Mouse (Mus musculus) intestine, postnatal 0 days (tissue): ENCODE measurements around the gene Stx8. TPM values are rescaled to one million over a fixed set of nuclear protein-coding genes. Genes with fewer than 3 reads are reported as not detected.

ENCODE experiments used
- ATAC-seq: fragments of 200-750 bp; cut with Nextera tagmentation; 2 replicates; pipeline ENCODE4 v1.8.0; 2017; ENCODE audit warnings: mild to moderate bottlenecking, moderate TSS enrichment, moderate library complexity
- H3K27ac ChIP-seq: fragments of 300-500 bp; sonication (generic); 2 replicates; pipeline ENCODE4 v1.5.1; 2014; ENCODE audit warnings: mild to moderate bottlenecking, low read depth, low read length, moderate library complexity
- H3K27me3 ChIP-seq: fragments of 300-500 bp; sonication (generic); replicated peaks from 2 replicates; pipeline ENCODE4 v1.6.1; 2014; ENCODE audit warnings: low read length, mixed read lengths; ENCODE audit not compliant: control insufficient read depth, insufficient read depth
- H3K36me3 ChIP-seq: fragments of 300-500 bp; sonication (generic); 2 replicates; pipeline ENCODE4 v1.6.1; 2014; ENCODE audit warnings: mild to moderate bottlenecking, moderate library complexity; ENCODE audit not compliant: control insufficient read depth, insufficient read depth
- H3K4me1 ChIP-seq: fragments of 300-500 bp; sonication (generic); replicated peaks from 2 replicates; pipeline ENCODE4 v1.6.1; 2014; ENCODE audit warnings: antibody characterized with exemption, low read length, mixed read lengths; ENCODE audit not compliant: control insufficient read depth, insufficient read depth
- H3K4me2 ChIP-seq: fragments of 300-500 bp; sonication (generic); replicated peaks from 2 replicates; pipeline ENCODE4 v1.6.1; 2014; ENCODE audit warnings: low read depth, mild to moderate bottlenecking, moderate library complexity
- H3K4me3 ChIP-seq: fragments of 300-500 bp; sonication (generic); 2 replicates; pipeline ENCODE4 v1.5.1; 2014; ENCODE audit warnings: low read depth, low read length
- H3K9ac ChIP-seq: fragments of 300-500 bp; sonication (generic); 2 replicates; pipeline ENCODE4 v1.6.1; 2014; ENCODE audit warnings: mild to moderate bottlenecking, low read depth, low read length
- H3K9me3 ChIP-seq: fragments of 300-500 bp; sonication (generic); 2 replicates; pipeline ENCODE4 v1.6.1; 2016; ENCODE audit warnings: mixed run types; ENCODE audit not compliant: control insufficient read depth
- CTCF ChIP-seq: sonication (generic); IDR thresholded peaks from 2 replicates; pipeline ENCODE4 v1.5.1; 2016; ENCODE audit warnings: low read depth, mild to moderate bottlenecking, control low read depth, antibody characterized with exemption, moderate library complexity
- WGBS: fragments of 180-500 bp; shearing (Covaris S2); extraction: QIAGEN DNeasy Blood & Tissue Kit; methylation state at CpG from one replicate; pipeline ENCODE4 v1.1.7; 2014; 5-methylcytosine and 5-hydroxymethylcytosine counted together
- polyA plus RNA-seq: library from polyadenylated mRNA; unstranded; fragments of >200 nt; fragmentation: Nextera tagmentation; extraction: Ambion mirVana; gene quantifications from 2 replicates; pipeline ENCODE4 v1.2.1, GENCODE M21; 2015

Gene Stx8
- 79.1 and 82.0 TPM in 2 replicates for polyA plus RNA-seq

DNA sequence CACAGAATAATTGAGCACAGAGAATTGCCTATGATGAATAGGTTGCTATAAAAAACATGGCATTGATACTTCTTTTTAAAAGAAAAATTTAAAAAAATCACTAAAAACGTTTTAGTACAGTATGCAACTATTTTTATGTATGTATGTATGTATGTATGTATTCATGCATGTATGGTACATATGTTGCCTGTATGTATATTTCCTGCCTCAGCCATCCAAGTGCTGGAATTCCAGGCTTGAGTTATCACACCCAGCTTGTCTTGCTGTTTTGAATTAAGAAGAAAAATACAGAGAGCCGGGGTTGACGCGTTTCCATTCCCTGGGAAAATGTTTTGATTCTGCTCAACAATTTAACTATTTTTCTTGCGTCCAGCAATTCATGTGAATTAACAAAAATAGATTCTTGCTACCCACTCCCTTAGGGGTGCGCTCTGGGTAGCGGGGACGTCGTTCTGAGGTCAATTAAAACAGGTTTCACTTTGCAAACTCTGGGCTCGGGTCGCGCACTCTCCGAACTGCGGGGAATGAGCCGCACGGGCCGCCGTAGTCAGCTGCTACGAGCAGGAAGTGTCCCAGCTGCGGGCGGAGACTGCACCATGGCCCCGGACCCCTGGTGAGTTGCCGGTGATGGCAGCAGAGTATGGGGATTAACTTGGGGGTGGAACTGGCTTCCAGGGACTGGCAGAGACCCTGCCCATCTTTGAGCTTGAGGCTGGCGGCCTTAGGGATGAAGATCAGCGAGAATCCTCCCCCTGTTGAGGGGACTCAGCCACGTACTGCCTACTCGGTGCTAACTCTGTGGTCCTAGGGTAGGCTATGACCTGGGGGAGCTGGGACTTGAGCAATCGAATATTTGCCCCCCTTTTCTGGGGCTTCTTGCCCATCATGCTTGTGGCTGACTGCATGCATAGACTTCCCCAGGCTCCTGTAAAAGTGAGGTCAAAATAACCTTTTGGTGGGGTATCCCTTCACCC is at the start of gene Stx8:
Gene Stx8, plus strand, starts transcription at position 289 of the 974 bp plus-strand sequence.
- Histone ChIP-seq H3K4me3 (peak within 1 kb of the TSS; percentile 65), H3K27me3 (no peaks in the 10 kb centered on the region), H3K4me1 (0 out of 2 replicates have a peak, but pooled peaks cover 3% of the 10 kb centered on the region), H3K36me3 (peaks cover 12% of the 10 kb centered on the region), H3K27ac (peak within 1 kb of the TSS; percentile 21; the same call in 1 of the 2 replicates), H3K9me3 (no peaks in the 10 kb centered on the region), H3K9ac (peak within 1 kb of the TSS; percentile 60), H3K4me2 (peak within 1 kb of the TSS; percentile 68)
- WGBS = under 1% methylated on average over 28 of the region's 28 CpGs
- TF ChIP-seq CTCF = no peak
- peak; percentile 74 for ATAC-seq

DNA sequence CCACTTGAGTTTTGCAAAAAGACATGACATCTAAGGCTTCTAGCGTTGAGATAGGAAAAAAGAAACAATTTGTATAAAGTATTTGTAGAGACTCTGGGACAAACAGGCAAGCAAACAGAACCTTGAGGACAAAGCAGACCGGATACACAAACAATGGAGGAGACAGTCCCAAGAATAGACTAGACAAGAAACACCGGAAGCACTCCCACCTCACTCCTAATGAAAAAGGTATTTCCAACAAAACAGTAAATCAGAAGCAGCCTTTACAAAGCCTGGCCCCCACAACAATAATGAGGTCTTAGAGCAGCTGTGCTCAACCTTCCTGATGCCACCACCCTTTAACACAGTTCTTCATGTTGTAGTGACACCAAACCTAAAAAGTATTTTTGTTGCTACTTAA is 48.9 kb upstream of the Stx8 start:
- 78% methylated on average over 3 of the region's 3 CpGs for WGBS
- H3K9ac ChIP-seq = no peak overlapping the region

DNA sequence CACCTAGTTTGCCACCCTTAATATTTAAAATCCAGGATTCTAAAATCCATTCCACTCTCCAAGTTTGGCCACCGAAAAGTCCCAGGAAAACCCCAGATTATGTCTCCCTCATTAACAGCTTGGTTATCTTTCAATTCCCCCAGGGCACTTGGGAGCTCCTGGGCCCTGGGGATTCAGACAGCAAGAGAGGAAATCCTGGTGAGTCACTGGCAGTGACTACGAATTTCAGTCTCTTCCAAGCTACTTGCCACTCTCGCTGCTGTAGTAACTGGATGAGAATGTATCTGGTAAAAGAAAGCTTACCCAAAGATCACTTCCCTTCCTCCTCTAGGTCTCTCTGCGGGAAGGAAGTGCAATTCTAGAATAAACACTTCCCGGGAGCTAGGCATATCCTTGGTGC is 46.4 kb upstream of the Stx8 start:
- H3K4me3 ChIP-seq = no peak overlapping the region
- peak overlapping the region; percentile 99; the same call in 1 of the 2 replicates for H3K4me2 ChIP-seq
- H3K4me1 ChIP-seq = 0 out of 2 replicates have a peak, but pooled peaks cover 2% of the 10 kb centered on the region
- no peak overlapping the region for H3K27ac ChIP-seq
- H3K9ac ChIP-seq = no peak overlapping the region
- WGBS = 50% methylated on average over 5 of the region's 5 CpGs
- H3K27me3 ChIP-seq = no peaks in the 10 kb centered on the region
- H3K9me3 ChIP-seq = no peaks in the 10 kb centered on the region
- no peak for TF ChIP-seq CTCF
- no peak for ATAC-seq
- H3K36me3 ChIP-seq = no peaks in the 10 kb centered on the region

More for the DNA sequence above, 48.9 kb upstream of the Stx8 start:
- Histone ChIP-seq H3K27ac (no peak overlapping the region), H3K4me2 (no peak overlapping the region), H3K9me3 (no peaks in the 10 kb centered on the region), H3K4me1 (no peaks in the 10 kb centered on the region), H3K4me3 (no peak overlapping the region), H3K36me3 (no peaks in the 10 kb centered on the region), H3K27me3 (no peaks in the 10 kb centered on the region)
- TF ChIP-seq CTCF = no peak
- ATAC-seq = no peak

DNA sequence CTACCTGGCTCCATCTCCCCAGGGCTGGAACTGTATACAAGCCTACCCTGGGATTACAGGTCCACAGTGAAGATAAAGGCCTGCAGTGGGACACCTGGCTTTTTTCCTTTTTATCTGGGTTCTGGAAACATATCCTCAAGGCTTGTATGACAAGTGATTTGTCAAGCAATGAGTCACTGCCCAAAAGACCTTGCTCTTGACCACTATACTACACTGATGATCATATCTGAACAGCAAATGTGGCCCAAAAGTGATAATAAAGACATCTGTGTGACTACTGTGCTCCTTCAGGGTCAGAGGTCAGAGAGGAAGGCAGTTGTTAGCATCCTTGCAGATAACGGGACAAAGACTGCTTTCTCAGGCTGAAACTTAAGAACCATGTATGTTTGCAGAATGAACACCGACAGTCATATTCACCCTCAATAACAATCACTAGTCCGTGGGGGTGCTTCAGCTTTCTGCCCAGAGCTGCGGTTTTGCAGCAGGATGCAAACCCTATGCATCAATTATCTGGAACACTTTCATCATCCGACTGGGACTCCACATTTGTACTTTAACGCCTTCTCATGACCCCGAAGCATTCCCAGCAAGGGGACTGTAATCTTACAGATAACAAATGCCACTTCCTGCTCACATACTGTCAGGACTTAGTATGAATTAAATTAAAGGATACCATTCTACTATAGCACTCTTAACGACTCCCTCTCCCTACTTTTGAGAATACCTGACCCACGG is 45.6 kb upstream of the Stx8 start:
- H3K27me3 ChIP-seq = no peaks in the 10 kb centered on the region
- H3K4me2 ChIP-seq = peak overlapping the region; percentile 99
- H3K4me3 ChIP-seq = peak overlapping the region; percentile 86
- TF ChIP-seq CTCF = no peak
- no peak overlapping the region for H3K27ac ChIP-seq
- 0 out of 2 replicates have a peak, but pooled peaks cover 2% of the 10 kb centered on the region for H3K4me1 ChIP-seq
- ATAC-seq = no peak
- H3K9me3 ChIP-seq = no peaks in the 10 kb centered on the region
- no peaks in the 10 kb centered on the region for H3K36me3 ChIP-seq
- H3K9ac ChIP-seq = no peak overlapping the region
- 26% methylated on average over 9 of the region's 9 CpGs for WGBS

DNA sequence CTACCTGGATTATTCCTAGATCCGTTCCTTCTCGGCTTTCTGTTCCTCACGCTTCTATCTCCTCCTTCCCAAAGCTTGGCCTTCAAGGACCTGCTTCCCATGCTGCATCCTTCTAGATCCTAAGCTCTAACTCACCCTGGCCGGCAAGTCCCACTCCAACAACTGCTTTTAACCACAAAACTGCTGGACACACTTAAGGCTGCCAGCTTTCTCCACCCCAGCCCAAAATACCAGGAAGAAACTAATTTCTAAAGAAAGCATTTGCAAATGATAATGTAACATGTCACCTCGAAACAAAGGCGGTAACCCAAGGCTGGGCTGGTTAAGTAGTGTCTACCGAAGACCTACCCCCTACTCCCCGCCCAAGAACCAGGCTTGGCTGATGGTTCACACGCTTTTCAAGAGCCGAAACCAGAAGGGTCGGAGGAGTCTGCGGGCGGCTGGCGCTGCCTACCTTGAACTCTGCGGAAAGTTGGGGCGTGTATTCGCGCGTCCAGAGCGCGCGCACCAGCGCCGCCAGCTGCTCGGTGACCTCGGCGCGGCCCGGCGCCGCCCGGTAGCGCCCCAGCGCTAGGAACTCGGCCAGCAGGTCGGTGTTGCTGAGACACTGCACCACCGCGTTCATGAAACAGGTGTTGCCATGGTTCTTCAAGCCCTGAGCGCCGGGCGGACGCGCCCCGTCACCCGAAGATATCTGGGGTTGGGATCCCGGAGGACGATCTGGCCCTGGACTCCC is 44.7 kb upstream of the Stx8 start:
- Histone ChIP-seq H3K27ac (peak overlapping the region; percentile 97), H3K27me3 (no peaks in the 10 kb centered on the region), H3K4me3 (peak overlapping the region; percentile 86), H3K9ac (peak overlapping the region; percentile 82), H3K4me1 (0 out of 2 replicates have a peak, but pooled peaks cover 2% of the 10 kb centered on the region), H3K9me3 (no peaks in the 10 kb centered on the region), H3K36me3 (no peaks in the 10 kb centered on the region), H3K4me2 (peak overlapping the region; percentile 99)
- TF ChIP-seq CTCF = peak; percentile 52
- WGBS = 2% methylated on average over 47 of the region's 47 CpGs
- ATAC-seq = peak; percentile 35
